Mouse (Mus musculus) adrenal gland, postnatal 4 days (tissue): ENCODE data around the gene Cracr2a. TPM values are rescaled to one million over a fixed set of nuclear protein-coding genes. Genes with fewer than 3 reads are reported as not detected.

ENCODE experiments used
- DNase-seq, 2 experiments: peaks; one replicate each; pipeline ENCODE4 v3.0.0; 2021 to 2022; ENCODE audit warnings: low spot score in 2 of 2, mixed read lengths in 2 of 2
- total RNA-seq, 2 experiments: library from RNA; stranded (reverse); gene quantifications; 2 replicates each; pipeline ENCODE4 v1.2.3; 2021

Gene Cracr2a
- total RNA-seq, 2 experiments from 2014 or later, result 3.9 to 4.3 TPM

DNA sequence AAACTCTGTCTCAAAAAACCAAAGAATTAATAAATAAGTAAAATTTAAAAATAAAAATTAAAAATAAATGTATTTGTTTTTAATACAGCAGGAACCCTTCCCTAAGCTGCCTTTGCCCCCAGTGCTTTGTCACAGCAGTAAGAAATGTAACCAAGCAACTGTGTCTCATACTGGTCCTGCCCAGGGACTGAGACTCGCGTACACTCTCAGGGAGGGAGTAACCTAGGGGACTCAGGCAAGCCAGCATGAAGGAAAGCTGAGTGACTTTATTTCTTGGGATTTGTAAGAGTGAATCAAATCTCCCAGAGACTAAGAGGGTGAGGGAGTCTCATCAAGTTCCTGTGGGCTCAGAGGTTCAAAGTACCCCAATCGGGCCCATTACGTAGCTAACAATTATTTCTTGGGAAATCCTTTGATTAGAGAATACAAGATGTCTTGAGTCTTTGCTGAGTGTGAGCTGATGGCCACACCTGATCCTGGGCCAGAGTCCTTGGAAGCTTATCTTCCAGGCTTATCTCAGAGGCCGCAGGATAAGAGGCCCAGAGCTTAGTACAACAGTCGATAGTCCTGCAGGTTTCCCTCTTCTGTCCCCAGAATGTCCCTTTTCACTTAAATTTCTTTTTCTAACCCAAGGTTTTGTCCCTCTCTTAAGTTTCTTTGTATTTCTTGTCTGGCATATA lies 126.2 kb downstream of the Cracr2a start:
- DNase-seq, result no peak

DNA sequence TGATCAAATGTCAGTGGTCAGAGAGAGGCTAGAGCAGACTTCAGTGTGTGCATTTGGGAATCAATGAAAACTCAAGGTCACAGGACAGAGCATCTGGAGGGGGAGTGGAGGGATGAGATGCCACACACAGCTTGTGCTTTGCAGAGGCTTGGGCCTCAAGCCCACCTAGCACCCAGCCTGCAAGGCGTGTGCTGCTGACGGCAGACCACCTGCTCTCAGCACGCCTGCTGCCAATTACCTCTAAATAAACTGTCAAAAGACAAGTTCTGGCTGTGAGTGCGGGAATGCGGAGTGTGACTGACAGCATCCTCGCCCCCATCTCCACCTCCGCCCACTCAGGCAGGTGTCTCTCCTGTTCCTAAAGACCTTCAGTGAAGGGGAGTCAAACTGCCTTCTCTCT lies 131.2 kb downstream of the Cracr2a start:
- no peak for DNase-seq

DNA sequence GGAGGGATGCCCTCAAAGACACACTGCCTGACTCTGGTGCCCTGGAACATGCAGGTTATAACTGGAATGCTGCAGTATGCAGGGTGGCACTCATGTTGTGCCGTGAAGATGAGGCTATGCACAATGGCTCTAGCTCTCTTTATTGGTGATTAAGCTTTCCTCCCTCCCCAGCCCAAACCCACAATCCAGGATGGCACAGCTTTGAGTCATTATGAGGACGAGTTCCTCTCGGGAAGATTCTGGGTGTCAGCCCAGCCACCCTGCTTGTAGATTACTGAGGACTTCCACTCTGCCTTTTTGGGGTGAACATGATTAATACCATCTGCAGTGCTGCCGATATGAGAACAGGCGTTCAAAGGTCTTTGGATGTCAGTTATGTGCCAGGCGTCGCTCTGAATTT lies 132.5 kb downstream of the Cracr2a start:
- no peak for DNase-seq

DNA sequence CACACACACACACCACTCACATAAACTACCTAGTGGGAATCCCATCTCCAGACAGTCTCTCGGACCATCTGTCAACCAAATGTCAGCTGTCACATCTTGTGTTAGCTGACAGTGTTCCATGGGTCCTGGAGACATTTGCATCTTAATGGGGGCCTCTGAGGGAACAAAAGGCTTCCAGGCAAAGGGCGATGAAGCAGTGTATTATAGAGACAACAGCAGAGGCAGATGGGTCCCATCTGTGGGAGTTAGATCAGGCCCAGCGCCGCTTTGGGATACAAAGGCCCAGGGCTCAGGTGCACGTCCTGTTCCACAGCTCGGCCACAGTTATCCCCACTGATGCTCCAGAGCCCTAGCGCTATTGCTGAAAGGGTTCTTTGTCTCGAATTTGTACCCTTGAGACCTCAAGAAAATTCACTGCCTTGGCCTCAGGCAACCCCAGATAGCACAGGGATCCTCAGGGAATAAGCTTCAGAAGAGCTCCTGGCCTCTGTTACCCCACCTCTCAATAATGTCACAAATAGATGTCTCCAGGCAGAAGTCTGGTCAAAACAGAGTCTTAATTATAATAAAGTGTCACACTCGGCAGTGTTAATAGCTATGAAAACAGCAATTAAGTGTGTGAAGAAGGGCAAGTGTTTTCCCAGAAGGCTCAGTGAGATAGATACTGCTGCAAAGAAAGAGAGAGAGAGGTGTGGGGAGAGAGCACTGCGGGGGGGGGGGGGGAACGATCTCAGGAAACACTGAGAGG lies 140.1 kb downstream of the Cracr2a start:
- no peak for DNase-seq

DNA sequence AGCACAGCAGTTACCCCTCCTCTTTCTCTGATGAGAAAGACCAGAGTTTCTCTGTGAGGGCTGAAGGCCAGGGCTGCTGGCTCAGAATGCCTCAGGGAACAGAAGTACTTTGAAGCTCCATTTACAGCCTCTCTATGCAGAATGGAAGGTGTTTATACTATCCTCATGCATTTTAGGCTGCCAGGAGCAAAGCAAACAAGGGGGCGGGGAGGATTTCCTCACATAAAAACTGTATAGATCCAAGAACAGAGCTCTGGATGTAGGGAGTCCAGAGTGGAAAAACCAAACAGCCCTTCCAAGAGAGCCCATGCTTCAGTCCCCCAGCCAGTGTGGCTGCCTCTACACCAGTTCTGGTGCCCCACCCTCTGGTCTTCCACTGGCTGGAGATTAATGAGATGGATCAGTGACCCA lies 147.1 kb downstream of the Cracr2a start:
- DNase-seq, result no peak

DNA sequence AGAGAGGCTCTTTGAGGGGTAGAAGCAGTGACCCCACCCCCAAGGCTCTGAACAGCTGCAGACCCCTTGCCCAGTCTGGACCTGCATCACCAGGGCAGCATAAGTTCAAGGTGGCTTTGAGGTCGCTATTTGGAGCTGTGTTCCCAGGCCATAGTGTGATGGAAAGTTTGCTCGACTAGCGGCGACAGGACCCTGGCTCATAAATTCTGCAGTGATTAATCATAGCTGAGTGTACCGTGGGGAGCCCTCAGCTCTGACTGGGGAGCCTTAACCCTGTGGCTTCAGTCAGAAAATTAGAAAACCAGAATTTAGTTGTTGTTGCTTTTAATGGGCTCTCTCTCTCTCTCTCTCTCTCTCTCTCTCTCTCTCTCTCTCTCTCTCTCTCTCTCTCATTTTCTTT lies 153.8 kb downstream of the Cracr2a start:
- no peak for DNase-seq

DNA sequence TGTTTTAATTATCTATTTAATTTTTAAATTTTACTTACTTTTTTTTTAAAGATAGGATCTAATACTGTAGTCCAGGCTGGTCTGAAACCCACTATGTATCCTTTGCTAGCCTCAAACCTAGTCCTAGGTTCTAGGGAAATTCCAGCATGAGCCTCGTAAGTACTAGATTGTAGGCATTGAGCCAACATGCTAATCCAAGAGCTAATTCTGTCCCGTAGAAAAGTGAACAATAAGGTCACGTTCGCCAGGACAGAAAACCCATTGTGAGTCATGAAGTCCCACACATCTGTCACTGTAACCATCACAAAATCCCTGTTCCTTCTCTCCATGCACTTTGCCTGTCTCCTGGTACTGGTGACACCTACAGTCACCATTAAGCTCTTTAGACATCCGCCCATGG lies 154.3 kb downstream of the Cracr2a start:
- no peak for DNase-seq

DNA sequence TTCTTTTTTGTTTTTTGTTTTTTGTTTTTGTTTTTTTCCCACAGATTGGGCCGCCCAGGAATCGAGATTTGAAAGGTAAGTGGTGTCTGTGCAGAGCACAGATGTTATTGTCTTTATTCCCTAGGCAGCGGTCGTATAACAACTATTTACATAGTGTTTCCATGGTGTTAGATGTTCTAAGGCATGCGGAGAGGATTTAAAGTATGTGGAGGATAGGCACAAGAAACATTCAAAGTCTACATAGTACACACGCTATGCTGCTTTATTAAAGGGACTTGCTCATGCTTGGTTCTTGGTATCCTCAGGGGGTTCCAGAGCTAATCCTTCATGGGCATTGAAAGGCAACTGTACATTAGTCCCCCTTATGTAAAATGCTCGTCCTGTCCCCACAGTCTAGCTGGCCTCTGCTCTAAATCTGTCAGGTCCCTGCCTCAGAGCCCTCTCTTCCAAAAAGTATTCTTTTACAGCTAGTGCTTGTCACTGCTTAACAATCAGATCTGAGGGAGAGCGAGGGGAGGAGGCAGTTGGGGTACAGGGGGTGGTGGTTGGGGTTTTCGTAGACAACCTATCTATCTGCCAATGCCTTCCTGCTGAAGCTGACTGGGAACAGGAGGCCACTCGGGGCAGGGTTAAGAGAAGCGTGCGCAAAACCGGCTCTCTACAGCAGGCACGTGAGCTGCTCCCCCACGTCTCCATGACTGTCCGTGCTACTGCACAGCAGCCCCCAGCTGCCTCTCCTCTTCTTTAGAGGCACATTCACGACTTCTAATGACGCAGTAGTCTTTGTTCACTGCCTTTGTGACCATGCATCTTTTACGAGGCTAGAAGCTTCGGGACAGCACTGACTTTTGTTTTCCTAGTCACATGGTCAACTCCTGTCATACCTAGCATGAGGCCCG lies 156.3 kb downstream of the Cracr2a start:
- no peak for DNase-seq

DNA sequence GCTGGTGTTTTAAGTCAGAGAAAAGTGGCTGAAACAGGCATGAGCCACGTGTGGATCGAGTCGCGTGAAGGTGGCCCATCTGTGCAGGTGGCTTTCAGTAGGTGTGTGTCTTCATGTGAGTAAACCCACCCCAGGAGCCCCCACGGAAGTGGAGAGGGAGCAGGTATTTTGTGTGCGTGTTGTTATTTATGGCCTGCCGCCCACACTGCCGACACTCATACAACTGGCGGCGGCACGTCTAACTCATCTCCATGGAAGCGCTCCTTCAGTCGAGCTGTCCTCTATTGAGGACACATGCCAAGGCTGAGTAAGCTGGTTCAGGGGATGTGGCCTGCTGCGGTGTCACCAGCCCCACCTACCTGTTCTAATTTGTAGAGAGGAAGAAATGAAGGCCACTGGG lies 158.7 kb downstream of the Cracr2a start:
- DNase-seq, result no peak

DNA sequence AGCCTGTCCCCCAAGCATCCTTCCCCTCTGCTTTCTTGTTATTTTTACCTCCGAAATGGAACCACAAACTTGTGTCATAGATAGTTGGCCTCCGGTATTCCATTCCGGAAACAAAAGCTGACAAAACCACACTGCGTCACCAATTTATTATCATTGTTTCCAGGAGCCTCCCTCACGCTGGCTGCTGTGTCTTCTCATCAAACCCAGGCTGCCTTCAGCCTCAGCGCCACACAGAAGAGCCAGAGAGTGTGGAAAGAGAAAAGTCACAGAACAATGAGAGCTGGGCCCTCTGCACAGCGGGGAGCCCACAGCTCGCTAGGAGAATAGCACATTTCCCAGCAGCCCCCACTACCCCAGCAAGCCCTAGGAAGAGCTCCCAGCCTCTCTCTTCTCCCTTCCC lies 162.0 kb downstream of the Cracr2a start:
- DNase-seq, result no peak

Other genes starting within 250 kb of the Cracr2a start
- gene Parp11, start 114.5 kb upstream of the Cracr2a start, total RNA-seq, result 10 to 100 TPM; 26.3 to 30.9 TPM
- under 1 TPM in 1 of 2 experiments, not detected in 1; 0.42 TPM for gene Prmt8, start 208.1 kb downstream of the Cracr2a start, total RNA-seq